Mouse (Mus musculus): ENCODE data around the gene Thumpd3. TPM values are rescaled to one million over a fixed set of nuclear protein-coding genes. Genes with fewer than 3 reads are reported as not detected.

The Thumpd3 gene
- 1.4 and 2.1 TPM in 2 replicates for polyA plus RNA-seq (2012; rRNA removed)

DNA sequence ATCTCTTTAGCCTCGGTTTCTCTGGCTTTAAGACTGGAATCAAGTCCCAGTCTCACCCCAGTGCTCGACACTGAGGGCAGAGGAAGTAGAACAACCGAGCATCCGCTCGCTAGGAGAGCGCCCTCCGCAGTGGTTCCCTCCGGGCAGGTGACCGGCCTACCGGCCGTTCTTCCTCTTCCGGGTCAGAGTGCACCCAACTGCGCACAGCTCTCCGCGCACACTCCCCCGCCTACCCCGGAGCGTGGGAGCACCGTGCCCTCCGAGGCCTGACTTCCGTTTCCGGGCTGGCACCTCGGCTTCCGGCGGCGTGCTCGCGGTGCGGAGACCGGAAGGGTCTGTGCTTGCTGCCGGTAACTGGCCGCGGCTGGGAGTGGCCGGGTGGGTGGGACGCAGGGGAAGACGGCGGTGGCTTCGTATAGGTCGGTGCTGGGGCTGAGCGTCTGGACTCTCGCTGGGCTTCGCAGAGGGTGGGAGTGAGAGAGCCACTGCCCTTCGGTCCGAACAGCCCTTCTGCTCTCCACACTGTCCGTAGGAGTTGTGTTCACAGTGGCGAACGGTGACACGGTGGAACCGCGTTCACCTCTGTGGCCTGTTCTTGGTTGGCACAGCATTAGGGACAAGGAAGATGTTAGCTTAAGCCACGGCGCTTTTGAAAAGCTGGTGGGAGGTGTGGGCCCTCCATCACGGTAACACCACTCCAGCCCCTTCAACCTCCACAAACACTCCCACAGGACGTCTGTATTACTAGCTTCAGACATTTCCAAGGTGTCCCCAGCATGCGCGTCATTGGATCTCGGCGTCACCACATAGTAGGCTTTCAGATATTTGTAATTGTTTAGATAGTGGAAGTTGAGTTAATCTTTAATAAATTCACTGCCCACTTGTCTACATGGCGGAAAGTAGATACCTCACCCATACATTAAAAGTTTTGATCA lies at the start of gene Thumpd3:
Gene Thumpd3, plus strand, starts transcription at position 185 of the 935 bp plus-strand sequence.

GRCm38 (mm10) chr6:113076686-113077516 lies 30.9 kb downstream of the Thumpd3 start, which contains the start of gene Setd5:
Setd5 (plus strand) TSS chr6:113077365.

Other genes with a start within 250 kb of the Thumpd3 start
- 0.81 and 1.00 TPM in 2 replicates for gene Srgap3, start 99.0 kb upstream of the Thumpd3 start, polyA plus RNA-seq (2012; rRNA removed)
- 15.1 and 17.9 TPM in 2 replicates for gene Setd5, start 31.1 kb downstream of the Thumpd3 start, polyA plus RNA-seq (2012; rRNA removed)
- gene Lhfpl4, start 149.2 kb downstream of the Thumpd3 start, polyA plus RNA-seq (2012; rRNA removed) = 0.51 and 0.62 TPM in 2 replicates
- gene Mtmr14, start 191.6 kb downstream of the Thumpd3 start, polyA plus RNA-seq (2012; rRNA removed) = 31.6 and 32.2 TPM in 2 replicates
- not detected in 2 replicates for gene Cpne9, start 236.1 kb downstream of the Thumpd3 start, polyA plus RNA-seq (2012; rRNA removed)